Mouse (Mus musculus) forebrain, embryonic 14.5 days (tissue): ENCODE data around the gene Fcmr. TPM values are rescaled to one million over a fixed set of nuclear protein-coding genes. Genes with fewer than 3 reads are reported as not detected.

ENCODE experiments used
- ATAC-seq: fragments of 200-750 bp; cut with Nextera tagmentation; 2 replicates; pipeline ENCODE4 v1.8.0; 2017; ENCODE audit warnings: mild to moderate bottlenecking, moderate library complexity
- DNase-seq: peaks from one replicate; pipeline ENCODE4 v3.0.0-alpha.2; 2015; ENCODE audit warnings: low spot score
- H3K27ac ChIP-seq: fragments of 300-500 bp; sonication (generic); 2 replicates; pipeline ENCODE4 v1.5.1; 2014; ENCODE audit warnings: low read depth, mild to moderate bottlenecking, control low read depth, low read length, moderate library complexity
- H3K27me3 ChIP-seq: fragments of 300-500 bp; sonication (generic); replicated peaks from 2 replicates; pipeline ENCODE4 v1.6.1; 2014; ENCODE audit warnings: low read length, control low read depth, mixed read lengths; ENCODE audit not compliant: control insufficient read depth, insufficient read depth
- H3K36me3 ChIP-seq: fragments of 300-500 bp; sonication (generic); 2 replicates; pipeline ENCODE4 v1.6.1; 2014; ENCODE audit warnings: low read length, control low read depth; ENCODE audit not compliant: control insufficient read depth, insufficient read depth
- H3K4me1 ChIP-seq: fragments of 300-500 bp; sonication (generic); 2 replicates; pipeline ENCODE4 v1.6.1; 2014; ENCODE audit warnings: antibody characterized with exemption, low read length, control low read depth; ENCODE audit not compliant: control insufficient read depth, insufficient read depth
- H3K4me2 ChIP-seq: fragments of 300-500 bp; sonication (generic); 2 replicates; pipeline ENCODE4 v1.6.1; 2014; ENCODE audit warnings: mild to moderate bottlenecking, control low read depth, low read length
- H3K4me3 ChIP-seq: fragments of 300-500 bp; sonication (generic); 2 replicates; pipeline ENCODE4 v1.5.1; 2014; ENCODE audit warnings: low read depth, low read length, control low read depth
- H3K9ac ChIP-seq: fragments of 300-500 bp; sonication (generic); 2 replicates; pipeline ENCODE4 v1.6.1; 2014; ENCODE audit warnings: mild to moderate bottlenecking, low read length, control low read depth, moderate library complexity
- H3K9me3 ChIP-seq: fragments of 300-500 bp; sonication (generic); replicated peaks from 2 replicates; pipeline ENCODE4 v1.6.1; 2016; ENCODE audit warnings: low read length, control low read depth, mixed read lengths; ENCODE audit not compliant: control insufficient read depth
- WGBS: fragments of 180-500 bp; shearing (Covaris S2); extraction: QIAGEN DNeasy Blood & Tissue Kit; methylation state at CpG from one replicate; pipeline ENCODE4 v1.1.7; 2014; 5-methylcytosine and 5-hydroxymethylcytosine counted together
- polyA plus RNA-seq: library from polyadenylated mRNA; unstranded; fragments of >200 nt; fragmentation: Nextera tagmentation; extraction: Ambion mirVana; gene quantifications from 2 replicates; pipeline ENCODE4 v1.2.1, GENCODE M21; 2014

Gene Fcmr
- polyA plus RNA-seq, 1 experiment from 2014 or later = not detected

DNA sequence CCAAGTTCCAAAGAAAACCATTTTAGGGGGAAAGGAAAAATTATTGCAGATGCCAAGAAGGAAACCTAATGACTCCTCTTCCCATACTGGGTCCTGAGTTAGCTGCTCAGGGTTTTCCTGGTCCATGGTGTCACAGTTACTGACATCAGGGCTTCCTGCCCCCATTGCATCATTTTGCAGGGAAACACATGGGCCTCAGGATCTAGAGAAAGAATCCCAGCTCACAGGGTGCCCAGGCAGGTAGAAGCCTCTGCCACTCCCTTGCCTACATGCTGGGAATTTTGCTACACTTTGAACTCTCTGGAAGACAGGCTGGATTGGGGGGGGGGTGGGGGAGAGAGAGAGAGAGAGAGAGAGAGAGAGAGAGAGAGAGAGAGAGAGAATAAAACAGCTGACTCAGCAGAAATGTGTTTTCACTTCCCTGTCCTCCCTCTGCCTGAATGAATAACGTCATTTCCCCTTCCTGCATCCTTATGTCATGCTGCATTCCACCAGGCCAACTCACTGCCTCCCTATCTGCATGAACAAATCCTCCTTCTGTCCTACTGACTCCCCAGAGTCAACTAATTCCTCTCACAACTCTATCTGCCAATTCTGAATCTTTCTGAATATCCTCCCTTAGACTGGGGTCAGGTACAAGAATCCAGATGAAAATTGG, 53.0 kb downstream of the Fcmr start:
- ATAC-seq (no peak), DNase-seq (no peak)
- WGBS = 36% methylated on average over 1 of the region's 1 CpGs
- Histone ChIP-seq H3K4me3 (no peak overlapping the region), H3K27ac (no peak overlapping the region), H3K4me2 (no peak overlapping the region), H3K9ac (no peak overlapping the region), H3K36me3 (no peaks in the 10 kb centered on the region), H3K9me3 (no peaks in the 10 kb centered on the region), H3K27me3 (no peaks in the 10 kb centered on the region), H3K4me1 (no peaks in the 10 kb centered on the region)

DNA sequence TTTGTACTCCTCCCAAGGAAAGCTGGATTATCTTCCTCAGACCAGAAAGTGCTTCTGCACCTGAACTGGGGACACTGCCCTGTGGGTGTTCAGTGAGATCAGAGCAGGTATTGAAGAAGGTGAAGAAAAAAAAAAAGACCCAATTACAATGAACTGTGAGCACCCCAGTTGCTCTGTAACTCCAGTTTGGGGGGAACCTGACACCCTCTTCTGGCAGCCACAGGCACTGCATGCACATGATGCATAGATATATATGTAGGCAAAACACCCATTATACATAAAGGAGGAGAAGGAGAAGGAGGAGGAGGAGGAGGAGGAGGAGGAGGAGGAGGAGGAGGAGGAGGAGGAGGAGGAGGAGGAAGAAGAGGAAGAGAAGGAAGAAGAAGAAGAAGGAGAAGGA, 61.0 kb downstream of the Fcmr start:
- Histone ChIP-seq H3K4me3 (no peak overlapping the region), H3K36me3 (no peaks in the 10 kb centered on the region), H3K4me1 (no peaks in the 10 kb centered on the region), H3K4me2 (no peak overlapping the region), H3K27me3 (no peaks in the 10 kb centered on the region), H3K9ac (no peak overlapping the region), H3K9me3 (no peaks in the 10 kb centered on the region), H3K27ac (no peak overlapping the region)
- DNase-seq (no peak), ATAC-seq (no peak)

Other genes with a start within 250 kb of the Fcmr start
- not detected in 2 replicates for gene Zp3r, start 236.0 kb upstream of the Fcmr start, polyA plus RNA-seq
- gene C4bp, start 204.0 kb upstream of the Fcmr start, polyA plus RNA-seq = not detected in 2 replicates
- not detected in 2 replicates for gene Gm29427, start 149.9 kb upstream of the Fcmr start, polyA plus RNA-seq
- 8.9 and 10.0 TPM in 2 replicates for gene Yod1, start 148.3 kb upstream of the Fcmr start, polyA plus RNA-seq
- gene Pfkfb2, start 136.4 kb upstream of the Fcmr start, polyA plus RNA-seq = 17.8 and 23.2 TPM in 2 replicates
- gene AA986860, start 133.7 kb upstream of the Fcmr start, polyA plus RNA-seq = 0.43 and 0.54 TPM in 2 replicates
- gene Fcamr, start 64.8 kb upstream of the Fcmr start, polyA plus RNA-seq = not detected in 2 replicates
- gene Pigr, start 39.0 kb upstream of the Fcmr start, polyA plus RNA-seq = not detected in 2 replicates
- not detected in 2 replicates for gene Il24, start 21.8 kb downstream of the Fcmr start, polyA plus RNA-seq
- gene Il20, start 45.8 kb downstream of the Fcmr start, polyA plus RNA-seq = not detected in 2 replicates
- not detected in 2 replicates for gene Il19, start 74.4 kb downstream of the Fcmr start, polyA plus RNA-seq
- 0.16 TPM in 1 of 2 replicates, not detected in the other for gene Il10, start 154.2 kb downstream of the Fcmr start, polyA plus RNA-seq
- 24.7 and 35.2 TPM in 2 replicates for gene Mapkapk2, start 232.2 kb downstream of the Fcmr start, polyA plus RNA-seq